Mouse (Mus musculus): ENCODE measurements around the gene Exosc9. TPM values are rescaled to one million over a fixed set of nuclear protein-coding genes. Genes with fewer than 3 reads are reported as not detected.

The Exosc9 gene
- 37.3 to 40.6 TPM (median 39.4 TPM) in 4 replicates for total RNA-seq (2023; ENCODE audit: inconsistent age)

DNA sequence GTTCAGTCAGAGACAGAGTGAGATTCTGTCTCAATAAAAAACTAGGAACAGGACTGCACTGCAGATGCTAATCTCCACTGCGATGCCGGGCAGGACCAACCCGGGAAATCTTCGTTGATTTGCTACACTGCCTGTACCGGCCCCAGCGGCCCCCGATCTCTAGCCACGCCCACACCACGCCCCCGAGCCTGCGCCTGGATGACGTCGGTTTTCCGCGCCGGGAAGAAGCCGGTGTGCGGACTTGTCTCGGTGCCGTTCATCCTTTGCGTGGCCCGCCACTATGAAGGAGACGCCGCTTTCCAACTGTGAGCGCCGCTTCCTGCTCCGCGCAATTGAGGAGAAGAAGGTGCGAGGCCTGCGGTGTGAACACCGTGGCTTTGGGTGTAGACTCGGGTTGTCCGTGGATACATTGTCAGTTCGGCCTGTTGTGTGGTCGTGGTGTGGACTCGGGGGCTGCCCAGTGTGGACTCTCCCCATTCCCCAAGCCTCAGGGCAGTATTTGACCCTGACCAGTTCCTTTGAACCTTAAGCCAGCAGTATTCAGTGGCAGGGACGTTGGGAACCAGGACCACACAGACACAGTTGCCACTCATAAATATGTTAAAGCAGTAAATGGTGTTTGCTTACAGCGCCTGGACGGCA, at the start of gene Exosc9:
Gene Exosc9 (plus strand): TSS at position 201 of the 642 bp plus-strand sequence.

GRCm38 (mm10) chr3:36521073-36522060, 31.0 kb upstream of the Exosc9 start, which contains the start of gene Gm11549:
Gm11549 (minus strand) TSS chr3:36521813.

GRCm38 (mm10) chr3:36571827-36572378, 19.5 kb downstream of the Exosc9 start, which contains the start of gene Ccna2:
Ccna2 (minus strand) TSS chr3:36572150.

GRCm38 (mm10) chr3:36613202-36613907, 60.9 kb downstream of the Exosc9 start, which contains the start of gene Bbs7:
Bbs7 (minus strand) TSS chr3:36613477.

Other genes with a start within 250 kb of the Exosc9 start
- 19.0 to 26.1 TPM (median 22.6 TPM) in 4 replicates for gene Anxa5, start 76.7 kb upstream of the Exosc9 start, total RNA-seq (2023; ENCODE audit: inconsistent age)
- 0.64 to 0.77 TPM in 2 of 4 replicates, not detected in the others for gene 1810062G17Rik, start 76.7 kb upstream of the Exosc9 start, total RNA-seq (2023; ENCODE audit: inconsistent age)
- not detected in 4 replicates for gene Gm11549, start 30.8 kb upstream of the Exosc9 start, total RNA-seq (2023; ENCODE audit: inconsistent age)
- 2.4 to 4.2 TPM (median 3.1 TPM) in 4 replicates for gene Ccna2, start 19.5 kb downstream of the Exosc9 start, total RNA-seq (2023; ENCODE audit: inconsistent age)
- 0.74 to 3.1 TPM (median 1.0 TPM) in 4 replicates for gene Bbs7, start 60.9 kb downstream of the Exosc9 start, total RNA-seq (2023; ENCODE audit: inconsistent age)
- not detected in 4 replicates for gene Trpc3, start 137.6 kb downstream of the Exosc9 start, total RNA-seq (2023; ENCODE audit: inconsistent age)